Mouse (Mus musculus): ENCODE measurements around the gene Keap1.
"Not testable (repeated sequence)": the region's sequence is repeated elsewhere in the genome, so short reads cannot be mapped to it uniquely, and the experiment has no call there.

Gene Keap1

DNA sequence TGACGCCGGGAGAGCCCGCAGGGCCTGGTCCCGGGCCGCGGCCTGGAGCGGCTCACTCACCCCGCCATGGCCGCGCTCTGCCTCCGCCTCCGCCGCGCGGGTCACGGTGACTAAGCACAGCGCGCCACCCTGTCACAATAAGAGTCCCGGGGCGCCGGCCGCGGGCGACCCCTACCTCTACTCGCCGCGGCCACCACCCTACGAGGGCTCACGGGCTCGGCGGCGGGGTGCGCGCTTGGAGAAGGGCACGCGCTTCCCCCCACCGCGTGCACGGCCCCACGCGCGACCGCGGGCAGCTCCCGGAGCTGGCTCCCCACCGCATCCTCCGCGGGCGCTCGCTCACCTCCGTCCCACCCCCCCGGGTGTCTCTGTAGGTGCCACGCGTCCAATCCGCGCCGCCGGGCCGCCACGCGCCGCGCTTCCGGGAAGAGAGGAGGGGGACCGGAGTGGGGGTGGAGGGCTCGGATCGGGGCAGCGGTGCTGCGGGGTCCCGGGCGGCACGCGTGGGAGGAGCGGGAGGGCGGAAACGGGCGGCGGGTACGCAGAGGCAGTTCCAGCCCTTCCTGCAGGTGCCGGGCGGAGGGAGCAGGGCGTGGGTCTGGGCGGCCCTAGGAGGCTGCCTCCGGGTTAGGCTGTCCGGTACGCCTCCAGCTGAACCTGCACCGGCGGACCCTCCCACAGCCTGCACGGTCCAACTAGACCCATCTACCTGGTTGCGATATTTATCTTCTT, at the start of gene Keap1:
TSS of gene Keap1 (minus strand) at position 629 of the 732 bp plus-strand sequence.
- DNase-seq (ENCODE audit: extremely low spot score, low spot score) = peak; percentile 85

DNA sequence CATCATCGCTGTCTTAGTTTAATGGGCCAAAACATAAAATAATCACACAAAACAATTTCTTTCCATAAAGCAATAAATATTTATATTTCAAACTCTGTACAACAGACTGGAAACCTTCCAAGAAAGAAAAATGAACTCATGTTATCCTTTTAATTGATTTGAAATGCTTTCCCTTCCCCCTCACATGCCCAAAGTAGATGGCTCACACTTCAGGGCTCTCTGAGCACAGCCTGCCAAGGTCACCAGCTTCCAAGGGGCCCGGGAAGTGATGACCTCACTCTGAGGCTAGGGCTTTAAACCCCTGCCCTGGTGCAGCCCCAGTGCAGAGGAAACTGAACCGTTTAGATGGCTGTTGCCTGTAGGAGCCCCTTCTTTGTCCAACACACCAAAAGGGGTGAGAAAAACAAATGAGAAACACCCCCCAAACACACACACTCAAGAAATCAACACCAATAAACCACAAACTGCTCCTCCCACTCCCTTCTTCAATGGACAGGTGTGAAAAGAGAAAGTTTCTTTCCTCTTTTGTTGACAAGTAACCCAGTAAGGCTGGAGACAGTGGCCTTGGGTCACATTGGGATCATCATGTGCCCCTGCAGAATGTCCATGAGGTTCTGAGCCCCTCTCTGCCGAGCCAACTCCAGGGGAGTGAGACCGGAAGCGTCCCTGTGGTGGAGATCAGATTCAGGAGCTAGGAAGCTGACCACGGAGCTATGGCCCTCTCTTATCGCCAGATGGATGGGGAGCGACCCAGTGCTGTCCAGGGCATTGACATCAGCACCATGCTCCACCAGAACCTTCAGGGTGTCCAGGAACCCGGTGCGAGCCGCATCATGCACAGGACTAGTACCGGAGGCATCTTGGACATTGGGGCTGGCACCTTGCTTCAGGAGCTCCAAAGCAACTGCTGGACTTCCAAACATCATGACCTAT, 49.5 kb upstream of the Keap1 start:
- no peak for DNase-seq (ENCODE audit: extremely low spot score, low spot score)

DNA sequence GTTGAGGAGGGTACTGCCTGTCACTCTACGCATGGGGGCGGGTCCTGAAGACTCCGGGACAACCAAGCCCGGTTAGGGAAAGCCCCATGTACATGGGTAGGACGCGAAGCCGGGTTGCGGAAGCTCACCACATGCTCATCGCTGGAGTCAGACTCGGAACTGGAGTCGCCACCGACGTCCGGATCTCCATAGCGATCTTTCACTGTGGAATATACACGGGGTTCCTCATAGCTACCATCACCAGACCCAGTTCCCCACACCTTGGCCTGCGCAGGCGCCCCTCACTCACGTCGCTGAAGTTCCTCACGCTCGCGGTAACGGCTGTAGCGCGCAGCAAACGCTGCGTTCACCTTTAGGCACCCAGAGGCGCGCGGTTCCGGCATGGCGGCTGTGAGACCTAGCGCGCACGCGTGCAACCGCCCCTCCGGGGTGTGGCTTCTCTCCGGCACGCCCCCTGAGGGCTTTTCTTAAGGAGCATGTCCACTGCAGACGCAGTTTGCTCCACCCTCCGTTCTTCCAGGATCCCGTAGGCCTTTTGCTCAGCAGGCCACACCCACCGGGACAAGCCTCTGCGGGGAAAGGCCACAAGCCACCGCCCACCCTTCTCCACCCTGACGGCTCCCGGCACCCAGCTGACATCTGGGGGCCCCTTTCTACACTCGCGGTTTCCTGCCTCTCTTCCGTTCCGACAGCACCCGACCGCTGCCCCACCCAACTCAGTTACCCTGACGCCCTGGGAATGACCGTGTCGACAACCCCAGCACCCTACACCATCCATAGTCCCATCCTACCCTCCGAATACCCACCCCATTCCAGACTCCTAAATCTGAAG, 48.6 kb upstream of the Keap1 start, which contains the start of gene Kri1:
TSS of gene Kri1 (minus strand) at position 399 of the 832 bp plus-strand sequence.
- DNase-seq (ENCODE audit: extremely low spot score, low spot score) = peak; percentile 96

DNA sequence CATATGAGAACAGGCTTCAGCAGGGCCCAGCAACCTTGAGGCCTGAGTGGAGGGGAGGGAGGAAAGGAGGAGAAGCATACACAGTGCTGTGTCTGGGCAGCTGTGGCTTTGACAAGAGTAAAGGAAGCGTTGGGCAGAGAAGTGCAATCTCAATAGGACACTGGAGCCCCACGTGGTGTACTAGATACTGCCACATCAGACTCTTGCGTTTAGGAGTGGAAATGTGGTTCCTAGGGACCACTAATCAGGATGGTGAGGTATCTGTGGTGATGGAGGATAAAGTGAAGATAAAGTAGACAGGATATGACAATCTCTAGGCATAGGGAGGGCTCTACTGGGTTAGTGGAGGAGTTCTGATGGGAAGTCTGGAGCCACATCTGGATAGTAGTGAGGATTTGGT, 47.6 kb upstream of the Keap1 start:
- no peak for DNase-seq (ENCODE audit: extremely low spot score, low spot score)

DNA sequence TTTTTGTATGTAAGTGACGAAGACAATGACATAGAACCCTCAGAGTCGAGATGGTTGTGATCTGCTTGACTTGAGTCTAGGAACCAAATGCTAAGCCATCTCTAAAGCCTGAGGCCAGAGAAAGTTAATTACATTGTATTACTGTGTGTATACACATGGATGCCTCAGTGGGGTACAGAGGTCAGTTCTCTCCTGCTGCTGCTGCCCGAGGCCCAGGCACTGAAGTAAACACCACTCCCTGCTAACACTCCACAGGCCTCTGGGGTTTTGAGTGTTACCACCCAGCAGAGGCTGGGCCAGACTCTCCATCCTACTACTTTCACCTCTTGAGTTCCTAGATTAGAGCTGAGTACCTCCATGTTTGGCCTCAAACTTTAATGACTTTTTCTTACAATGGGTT, 44.8 kb upstream of the Keap1 start:
- DNase-seq (ENCODE audit: extremely low spot score, low spot score) = no peak

DNA sequence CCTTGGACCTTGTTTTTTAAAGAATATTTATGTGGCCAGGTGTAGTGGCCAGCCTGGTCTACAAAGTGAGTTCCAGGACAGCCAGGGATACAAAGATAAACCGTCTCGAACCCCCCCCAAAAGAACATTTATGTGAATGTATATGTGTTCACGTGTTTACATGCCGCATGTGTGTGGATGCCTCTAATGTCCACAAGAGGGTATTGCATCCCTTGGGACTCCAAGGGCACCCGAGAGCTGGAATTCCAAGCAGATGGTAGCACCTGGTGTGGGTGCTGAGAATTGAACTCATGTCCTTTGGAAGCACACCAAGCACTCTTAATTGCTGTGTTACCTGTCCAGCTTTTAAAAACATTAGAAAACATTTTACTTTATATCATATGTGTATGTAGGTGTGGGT, 44.4 kb upstream of the Keap1 start:
- no peak for DNase-seq (ENCODE audit: extremely low spot score, low spot score)

DNA sequence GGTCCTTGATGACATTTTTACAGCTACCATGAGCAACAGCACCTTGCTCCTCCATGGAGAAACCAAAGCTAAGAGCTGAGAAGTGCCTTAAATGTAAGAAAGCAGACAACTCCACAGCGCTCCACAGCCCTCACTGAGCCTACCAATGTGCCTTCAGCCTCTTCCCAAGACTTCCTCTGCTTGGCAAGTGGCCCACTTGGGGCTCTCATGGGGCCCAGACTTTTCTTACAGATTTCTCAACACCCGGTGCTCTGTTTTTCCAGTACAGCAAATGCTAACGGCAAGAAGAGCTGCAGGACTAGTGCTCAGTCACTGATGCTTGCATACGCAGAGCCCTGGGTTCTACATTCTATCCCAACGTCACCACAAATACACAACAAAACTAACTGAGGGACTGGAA, 38.6 kb upstream of the Keap1 start:
- DNase-seq (ENCODE audit: extremely low spot score, low spot score) = no peak

DNA sequence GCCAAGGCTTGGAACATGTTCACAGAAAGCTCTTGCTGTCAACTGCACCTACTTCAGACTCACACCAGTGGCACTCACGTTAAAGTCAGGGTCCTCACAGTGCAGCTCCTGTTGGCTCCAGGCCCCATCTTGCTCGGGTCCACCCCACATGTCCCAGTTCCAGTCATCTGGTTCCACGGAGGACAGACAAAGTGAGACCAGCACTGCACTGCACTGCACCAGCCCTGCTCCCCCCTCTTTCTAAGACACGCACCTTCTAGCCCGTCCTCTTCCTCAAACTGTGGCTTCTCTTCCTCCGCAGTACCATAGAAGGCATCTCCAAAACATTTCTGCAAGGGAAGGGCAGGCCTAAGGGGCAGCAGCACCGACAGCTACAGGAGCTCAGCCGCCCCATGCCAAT, 37.1 kb upstream of the Keap1 start:
- no peak for DNase-seq (ENCODE audit: extremely low spot score, low spot score)

DNA sequence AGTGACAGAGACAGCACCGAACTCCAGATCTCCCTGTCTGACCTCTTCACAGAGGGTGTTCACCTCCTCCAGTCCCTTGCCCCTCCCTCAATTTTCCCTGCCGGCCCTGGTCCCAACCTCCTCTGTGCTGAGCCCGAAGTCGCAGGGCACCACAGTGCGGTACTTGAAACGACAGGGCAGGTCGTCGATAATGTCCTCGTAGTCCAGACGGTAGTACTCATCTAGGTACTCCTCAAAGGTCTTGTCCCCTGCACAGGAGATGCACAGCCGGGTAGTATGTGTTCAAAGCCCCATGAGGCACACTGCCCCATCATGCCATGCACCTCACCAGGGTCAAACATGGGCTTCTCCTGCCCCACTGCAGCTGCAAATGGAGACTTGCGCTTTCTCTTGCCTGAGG, 36.6 kb upstream of the Keap1 start:
- DNase-seq (ENCODE audit: extremely low spot score, low spot score) = no peak

DNA sequence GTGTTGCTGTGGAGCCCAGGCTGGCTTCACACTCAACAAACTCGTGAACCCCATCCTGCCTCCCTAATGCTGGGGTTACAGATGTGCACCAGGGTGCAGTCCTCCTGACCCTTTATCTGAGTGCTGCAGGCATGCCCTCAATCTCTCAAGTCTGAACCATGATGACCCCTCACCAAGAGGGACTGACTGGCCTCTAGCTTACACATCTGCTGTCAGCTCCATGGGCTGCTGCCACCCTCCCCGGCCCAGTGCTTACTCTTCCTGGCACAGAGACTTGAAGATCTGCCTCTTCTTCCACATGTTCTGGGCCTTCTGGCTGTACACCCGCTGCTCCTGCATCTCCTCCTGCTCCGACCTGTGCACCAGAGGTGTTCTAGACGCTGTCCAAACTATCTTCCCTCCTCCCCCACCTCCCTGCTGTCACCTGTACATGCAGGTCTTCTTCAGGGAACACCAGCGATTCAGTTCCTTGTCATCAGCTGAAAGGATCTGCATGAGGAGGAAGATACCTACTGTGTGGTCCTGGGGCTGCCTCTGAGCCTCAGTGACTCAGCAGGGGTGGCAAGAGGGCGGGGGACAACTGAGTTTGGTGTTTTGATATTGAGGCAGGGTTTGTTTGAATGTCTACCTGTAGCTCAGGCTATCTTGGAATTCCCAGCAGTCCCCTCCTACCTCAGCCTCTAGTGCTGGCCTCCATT, 36.0 kb upstream of the Keap1 start:
- DNase-seq (ENCODE audit: extremely low spot score, low spot score) = no peak

DNA sequence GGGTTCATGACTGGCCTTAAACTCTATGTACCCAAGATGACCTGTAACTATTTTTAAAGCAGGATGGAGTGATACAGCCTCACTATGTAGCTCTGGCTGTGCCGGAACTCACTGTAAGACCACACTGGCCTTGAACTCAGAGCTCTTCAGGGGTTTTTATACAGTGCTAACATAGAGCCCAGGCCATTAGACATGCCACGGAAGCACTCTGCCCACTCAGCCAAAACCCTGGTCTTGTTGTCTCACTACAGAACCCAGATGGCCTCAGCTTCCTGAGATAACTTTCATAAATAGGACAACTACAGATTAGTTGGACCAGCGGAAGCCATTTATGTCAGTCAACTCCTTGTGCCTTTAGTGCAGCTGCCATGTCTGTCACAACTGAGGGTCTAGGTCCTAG, 35.2 kb upstream of the Keap1 start:
- DNase-seq (ENCODE audit: extremely low spot score, low spot score) = no peak

DNA sequence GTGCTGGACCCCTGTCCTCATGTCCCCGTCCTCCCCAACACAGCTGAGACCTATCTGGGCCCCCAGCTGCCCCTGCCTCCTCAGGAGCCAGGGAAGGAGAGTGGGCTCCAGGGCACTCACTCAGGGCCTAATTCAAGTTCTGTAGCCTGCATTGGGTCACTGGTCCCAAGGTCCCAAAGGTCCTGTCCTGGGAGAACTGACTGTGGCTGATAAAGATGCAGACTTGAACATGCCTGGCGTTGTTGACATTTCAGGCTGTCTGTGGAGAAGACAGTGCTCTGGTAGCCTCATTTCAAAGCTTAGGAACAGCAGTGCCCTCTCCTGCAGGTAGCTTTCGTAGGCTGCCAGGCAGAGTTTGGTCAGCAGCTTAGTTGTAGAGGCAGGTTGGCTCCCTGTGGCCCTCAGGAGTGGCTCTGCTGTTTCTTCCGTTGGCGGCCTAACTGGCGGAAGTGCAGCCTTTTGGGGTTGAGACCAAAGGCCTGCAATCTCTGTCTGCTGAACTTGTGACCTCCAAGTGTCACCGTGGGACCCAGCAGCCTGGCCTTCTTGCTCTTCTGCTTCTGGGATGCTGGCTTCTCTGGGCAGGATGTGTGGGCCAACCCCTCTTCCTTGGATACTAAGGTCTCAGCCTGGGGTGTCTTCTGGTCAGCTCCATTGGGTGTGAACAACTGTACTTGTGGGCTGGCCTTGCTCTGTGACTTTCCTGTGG, 34.5 kb upstream of the Keap1 start:
- DNase-seq (ENCODE audit: extremely low spot score, low spot score) = no peak

DNA sequence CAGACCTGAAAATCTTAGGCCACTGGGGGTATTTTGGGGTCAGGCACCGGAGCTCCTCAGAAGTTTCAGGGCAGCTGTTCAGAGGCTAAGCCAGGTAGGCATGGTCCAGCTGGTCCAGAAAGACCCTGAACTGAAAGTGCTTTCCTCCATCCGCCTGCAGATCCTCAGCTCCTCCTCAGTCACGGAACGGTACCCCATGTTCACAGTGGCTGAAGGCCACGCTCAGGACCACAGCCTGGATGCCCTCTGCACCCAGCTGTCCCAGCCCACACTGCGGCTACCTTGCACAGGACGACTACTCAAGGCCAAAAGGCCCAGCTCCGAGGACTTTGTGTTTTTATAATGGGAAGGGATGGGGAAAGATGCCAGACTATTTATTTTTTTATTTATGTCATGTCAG, 33.9 kb upstream of the Keap1 start:
- DNase-seq (ENCODE audit: extremely low spot score, low spot score) = no peak

DNA sequence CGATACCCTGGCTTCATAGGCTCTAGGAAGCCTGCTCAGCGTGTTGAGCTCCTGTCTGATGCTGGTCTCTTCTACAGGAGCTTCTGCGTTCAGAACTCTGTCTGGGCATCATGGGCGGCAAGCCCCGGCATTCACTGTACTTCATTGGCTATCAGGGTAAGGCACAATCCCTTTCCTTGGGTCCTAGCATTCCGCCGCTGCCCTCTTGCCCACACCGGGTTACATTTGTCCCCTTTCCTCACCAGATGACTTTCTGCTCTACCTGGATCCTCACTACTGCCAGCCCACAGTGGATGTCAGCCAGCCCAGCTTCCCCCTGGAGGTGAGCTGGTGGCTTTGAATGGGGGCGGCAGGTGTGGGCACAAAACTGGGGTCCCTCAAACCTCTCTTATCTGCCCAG, 33.2 kb upstream of the Keap1 start:
- DNase-seq (ENCODE audit: extremely low spot score, low spot score) = no peak

DNA sequence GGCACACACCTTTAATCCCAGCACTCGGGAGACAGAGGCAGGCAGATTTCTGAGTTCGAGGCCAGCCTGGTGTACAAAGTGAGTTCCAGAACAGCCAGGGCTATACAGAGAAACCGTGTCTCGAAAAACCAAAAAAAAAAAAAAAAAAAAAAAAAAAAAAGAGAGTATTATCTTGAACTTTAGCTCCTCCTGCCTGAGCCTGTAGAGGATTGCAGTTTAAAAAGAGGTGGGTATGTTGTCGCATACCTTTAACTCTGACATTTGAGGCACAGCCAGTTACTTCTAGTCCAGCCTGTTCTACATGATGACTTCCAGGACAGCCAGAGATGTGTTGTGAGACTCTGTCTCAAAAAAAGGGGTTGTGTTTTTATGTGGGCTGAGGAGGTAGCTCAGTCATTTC, 30.4 kb upstream of the Keap1 start:
- not testable (repeated sequence) for DNase-seq (ENCODE audit: extremely low spot score, low spot score)

DNA sequence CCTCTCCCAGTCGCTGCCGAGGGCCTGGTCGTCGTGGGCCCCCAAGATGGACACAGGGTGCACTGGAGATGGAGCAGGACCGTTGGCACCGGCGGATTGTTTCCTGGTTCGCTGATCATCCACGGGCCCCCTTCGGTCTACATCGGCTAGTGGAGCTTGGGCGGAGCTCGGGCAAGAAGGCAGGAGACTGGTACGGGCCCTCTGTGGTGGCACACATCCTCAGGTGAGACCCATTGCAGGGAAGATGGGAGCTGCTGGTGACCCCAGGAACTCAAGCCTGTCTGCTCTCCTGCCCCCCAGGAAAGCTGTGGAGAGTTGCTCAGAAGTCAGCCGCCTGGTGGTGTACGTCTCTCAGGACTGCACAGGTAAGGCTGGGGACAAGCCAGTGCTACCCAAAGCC, 29.1 kb upstream of the Keap1 start:
- DNase-seq (ENCODE audit: extremely low spot score, low spot score) = no peak

DNA sequence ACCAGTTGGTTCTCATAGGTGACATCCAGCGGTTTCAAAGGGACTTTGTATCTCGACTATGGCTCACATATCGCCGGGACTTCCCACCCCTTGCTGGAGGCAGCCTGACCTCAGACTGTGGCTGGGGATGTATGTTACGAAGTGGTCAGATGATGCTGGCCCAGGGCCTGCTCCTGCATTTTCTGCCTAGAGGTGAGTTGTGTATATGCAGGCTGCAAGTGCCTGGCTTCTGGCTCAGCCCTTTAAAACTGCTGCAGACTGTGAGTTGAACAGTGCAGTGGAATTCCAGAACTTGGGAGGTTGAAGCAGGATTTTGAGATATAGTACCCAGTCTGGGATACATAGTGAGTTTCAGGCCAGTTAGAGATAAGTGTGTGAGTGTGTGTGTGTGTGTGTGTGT, 27.7 kb upstream of the Keap1 start:
- no peak for DNase-seq (ENCODE audit: extremely low spot score, low spot score)

DNA sequence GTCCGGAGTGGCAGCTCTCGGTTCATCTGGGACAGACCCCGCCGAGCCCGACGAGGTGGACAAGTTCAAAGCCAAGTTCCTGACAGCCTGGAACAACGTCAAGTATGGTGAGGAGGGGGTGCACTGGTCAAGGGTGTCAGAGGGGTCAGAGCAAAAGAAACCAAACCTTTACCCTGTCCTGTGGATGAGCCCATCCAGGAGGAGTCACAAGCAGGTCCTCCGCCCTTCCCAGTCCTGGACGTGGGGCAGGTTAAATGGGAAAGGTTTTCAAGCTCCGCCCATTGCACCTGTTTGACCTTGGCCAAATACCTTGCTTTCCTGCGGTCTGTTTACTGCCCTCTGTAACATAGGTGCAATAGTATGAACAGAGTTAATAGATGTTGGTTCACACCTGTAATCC, 26.4 kb upstream of the Keap1 start:
- no peak for DNase-seq (ENCODE audit: extremely low spot score, low spot score)

DNA sequence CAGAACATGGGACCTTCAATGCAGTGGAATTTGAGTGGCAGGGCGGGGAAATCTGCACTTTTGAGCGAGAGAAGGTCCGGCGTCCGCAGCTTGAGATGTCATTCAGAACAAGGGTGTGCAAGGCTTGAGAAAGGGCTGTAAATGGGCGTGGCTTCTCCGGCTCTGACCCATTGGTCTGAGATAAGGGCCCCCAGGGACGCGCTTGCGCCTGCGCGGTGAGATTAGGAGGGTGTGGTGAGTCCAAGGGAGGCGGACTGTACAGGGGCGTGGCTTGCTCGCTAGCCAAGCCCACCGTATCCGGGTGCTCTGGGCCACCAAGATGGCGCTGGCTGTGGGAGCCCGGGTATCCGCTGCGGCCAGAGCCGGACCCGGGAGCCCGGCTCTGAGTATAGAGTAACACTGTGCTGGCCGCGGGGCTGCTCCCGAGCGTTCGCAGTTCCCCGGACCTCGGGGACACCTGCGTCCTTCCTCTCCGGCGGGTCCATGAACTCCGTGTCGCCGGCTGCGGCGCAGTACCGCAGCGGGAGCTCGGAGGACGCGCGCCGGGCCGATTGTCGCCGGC, 25.9 kb upstream of the Keap1 start, which contains the start of gene Atg4d:
TSS of gene Atg4d (plus strand) at position 294 of the 562 bp plus-strand sequence.
- peak; percentile 98 for DNase-seq (ENCODE audit: extremely low spot score, low spot score)

Data from neural tube, embryonic 10.5 days (tissue).